Mouse (Mus musculus) cortical plate, adult 2 months (tissue): ENCODE measurements around the gene Rev1.

ENCODE experiments used
- CTCF ChIP-seq: fragments of 200-500 bp; IDR thresholded peaks from 2 replicates; pipeline ENCODE4 v1.5.1; 2011; ENCODE audit warnings: mild to moderate bottlenecking, control low read depth, low read length; ENCODE audit not compliant: insufficient read depth; ENCODE audit errors: extremely low read depth
- POLR2A ChIP-seq: fragments of 200-500 bp; IDR thresholded peaks from 2 replicates; pipeline ENCODE4 v1.6.1; 2011; ENCODE audit warnings: mild to moderate bottlenecking, low read length, control low read depth; ENCODE audit not compliant: insufficient read depth; ENCODE audit errors: extremely low read depth

DNA sequence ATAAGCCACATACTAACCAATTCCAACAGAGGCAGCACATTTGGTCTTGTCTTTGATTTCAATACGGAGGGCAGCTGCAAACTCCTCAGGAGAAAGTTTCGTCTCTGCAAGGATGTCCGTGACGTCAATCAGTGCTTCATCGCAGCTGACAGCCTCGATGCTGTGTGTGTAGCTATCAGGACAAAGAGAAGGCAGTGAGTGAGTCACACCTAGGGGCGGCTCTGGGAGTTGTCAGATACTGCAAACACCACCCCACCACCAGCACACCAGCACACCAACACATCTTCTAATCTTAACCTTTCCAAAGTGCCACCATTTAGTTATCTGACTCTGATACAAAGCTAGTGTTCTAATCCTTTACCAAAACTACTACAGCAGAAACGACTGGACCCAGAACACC, 58.3 kb downstream of the Rev1 start:
- TF ChIP-seq CTCF (no peak), POLR2A (no peak)
